Mouse (Mus musculus) Muller cell, postnatal 12 days (primary cell): Measurements from ENCODE around the gene Nsun2.
"Not testable (repeated sequence)": the region's sequence is repeated elsewhere in the genome, so short reads cannot be mapped to it uniquely, and the experiment has no call there.

Experiments
- DNase-seq: peaks from one replicate; pipeline ENCODE4 v3.0.0-alpha.2; 2015; ENCODE audit errors: inconsistent ontology term

Gene Nsun2

DNA sequence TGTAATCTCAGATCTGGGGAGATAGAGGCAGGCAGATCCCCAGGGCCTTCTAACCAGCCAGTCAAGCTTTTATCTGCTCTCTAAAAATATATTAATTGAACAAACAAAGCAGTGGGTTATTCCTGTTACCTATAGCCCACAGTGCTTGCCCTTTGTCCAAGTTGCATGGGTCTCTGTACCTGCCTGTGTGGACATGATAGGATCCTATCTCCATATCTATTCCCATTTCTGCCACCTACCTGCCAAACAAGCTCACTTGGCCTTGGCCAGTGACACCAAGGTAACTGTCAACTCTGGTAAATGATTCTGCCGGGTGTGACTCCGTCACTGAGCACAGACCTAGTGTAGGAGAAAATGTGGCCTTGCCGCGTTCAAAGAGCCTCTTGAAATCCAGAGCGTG, 57.8 kb downstream of the Nsun2 start:
- DNase-seq = no peak

GRCm38 (mm10) chr13:69592226-69592625, 58.7 kb downstream of the Nsun2 start:
- no peak for DNase-seq

GRCm38 (mm10) chr13:69593453-69593852, 59.9 kb downstream of the Nsun2 start:
- DNase-seq = peak; percentile 56

DNA sequence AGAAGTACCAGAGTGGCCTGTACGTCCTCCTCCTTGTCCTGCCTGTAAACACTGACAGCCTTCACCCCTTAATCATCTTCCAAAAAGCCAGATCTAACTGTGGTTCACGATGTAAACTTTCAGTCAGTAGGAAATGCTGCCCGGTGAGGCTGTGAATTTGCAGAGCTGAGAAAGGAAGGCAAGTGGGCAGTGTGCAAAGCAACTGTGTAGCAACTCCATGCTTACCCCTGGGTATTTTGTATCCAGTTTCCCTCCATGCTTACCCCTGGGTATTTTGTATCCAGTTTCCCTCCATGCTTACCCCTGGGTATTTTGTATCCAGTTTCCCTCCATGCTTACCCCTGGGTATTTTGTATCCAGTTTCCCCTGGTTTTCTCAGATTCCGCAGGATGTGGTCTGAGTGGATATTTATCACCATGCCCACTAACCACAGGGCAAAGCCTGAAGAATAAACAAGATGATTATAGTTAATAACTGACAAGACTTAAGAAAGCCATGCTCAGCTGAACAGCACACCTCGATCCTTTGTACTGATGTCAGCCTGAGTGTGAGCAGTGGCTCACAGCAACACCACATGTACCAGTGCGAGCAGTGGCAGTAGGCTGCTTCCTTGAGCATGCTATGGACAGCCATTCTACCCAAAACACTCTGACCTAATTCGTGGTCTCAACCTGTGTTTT, 61.2 kb downstream of the Nsun2 start:
- no peak for DNase-seq

- no peak for DNase-seq
Measured at GRCm38 (mm10) chr13:69595911-69596310, 62.4 kb downstream of the Nsun2 start.

DNA sequence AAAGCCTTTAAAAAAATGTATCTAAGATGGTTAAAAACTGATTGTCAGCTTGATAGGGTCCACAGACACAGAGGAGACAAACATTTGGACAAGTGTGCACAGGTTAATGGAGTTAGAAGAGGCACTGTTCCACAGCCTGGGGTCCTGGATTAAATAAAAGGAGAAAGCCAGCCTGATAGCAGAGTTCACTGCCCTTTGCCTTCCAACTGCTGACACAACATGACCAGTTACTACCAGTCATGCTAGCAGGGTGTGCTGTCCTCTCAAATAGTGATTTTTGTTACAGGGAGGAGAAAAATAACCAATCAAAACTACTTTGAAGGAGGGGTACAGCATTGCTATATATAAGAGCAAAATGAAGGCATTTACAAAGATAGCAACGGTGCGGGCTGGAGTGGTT, 63.0 kb downstream of the Nsun2 start:
- no peak for DNase-seq

DNA sequence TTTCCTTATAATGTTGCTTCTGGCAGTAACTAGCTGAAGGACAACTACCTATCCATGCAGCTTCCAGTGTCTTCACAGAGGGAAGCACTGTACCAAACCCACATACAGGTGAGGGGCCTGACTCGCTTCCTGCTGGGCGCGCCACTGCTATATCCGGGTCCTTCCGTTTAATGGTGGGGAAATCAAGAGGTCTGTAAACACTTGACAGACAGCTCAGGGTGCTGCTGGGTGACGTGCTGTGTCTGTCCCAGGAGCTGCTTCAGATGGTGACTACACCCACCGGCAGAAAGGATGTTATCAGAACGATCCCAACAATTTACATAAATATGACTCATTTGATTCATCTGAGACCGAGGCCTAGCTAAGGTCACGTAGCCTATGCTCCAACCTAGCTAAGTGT, 65.3 kb downstream of the Nsun2 start:
- DNase-seq = no peak

DNA sequence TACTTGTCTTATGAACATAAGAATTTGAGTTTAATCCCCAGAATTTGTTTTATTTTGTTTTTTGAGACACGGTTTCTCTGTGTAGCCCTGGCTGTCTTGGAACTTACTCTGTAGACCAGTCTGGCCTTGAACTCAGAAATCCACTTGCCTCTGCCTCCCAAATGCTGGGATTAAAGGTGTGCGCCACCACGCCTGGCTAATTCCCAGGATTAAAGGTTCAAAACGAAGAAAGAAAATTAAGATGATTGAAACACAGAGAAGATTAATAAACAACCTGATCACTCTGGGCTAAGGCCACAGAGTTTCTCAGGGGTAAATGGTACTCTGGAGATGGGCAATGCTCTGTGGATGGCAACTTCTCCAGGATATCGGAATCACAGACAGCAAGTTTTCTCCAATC, 67.3 kb downstream of the Nsun2 start:
- not testable (repeated sequence) for DNase-seq

- no peak for DNase-seq
Measured at GRCm38 (mm10) chr13:69601321-69601720, 67.8 kb downstream of the Nsun2 start.

DNA sequence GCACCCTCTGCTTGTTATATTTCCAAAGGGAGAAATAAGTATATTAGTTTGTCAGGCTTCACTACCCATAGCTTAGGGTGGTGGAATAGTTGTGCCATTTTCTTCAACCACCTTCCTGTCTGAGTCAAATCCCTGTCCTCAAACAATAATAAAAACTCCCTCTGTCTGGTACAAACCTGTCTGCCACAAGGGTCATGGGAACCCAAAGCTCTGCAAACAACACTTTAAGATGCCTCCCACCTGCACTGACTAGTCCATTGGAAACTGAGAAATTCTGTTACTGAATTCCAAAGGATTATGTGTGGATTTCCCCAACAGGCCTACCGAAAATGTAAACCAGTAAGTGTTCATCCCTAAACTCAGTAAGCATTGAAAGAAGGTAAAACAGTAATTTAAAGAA, 71.1 kb downstream of the Nsun2 start:
- no peak for DNase-seq

- no peak for DNase-seq
Measured at GRCm38 (mm10) chr13:69608734-69609133, 75.2 kb downstream of the Nsun2 start.

DNA sequence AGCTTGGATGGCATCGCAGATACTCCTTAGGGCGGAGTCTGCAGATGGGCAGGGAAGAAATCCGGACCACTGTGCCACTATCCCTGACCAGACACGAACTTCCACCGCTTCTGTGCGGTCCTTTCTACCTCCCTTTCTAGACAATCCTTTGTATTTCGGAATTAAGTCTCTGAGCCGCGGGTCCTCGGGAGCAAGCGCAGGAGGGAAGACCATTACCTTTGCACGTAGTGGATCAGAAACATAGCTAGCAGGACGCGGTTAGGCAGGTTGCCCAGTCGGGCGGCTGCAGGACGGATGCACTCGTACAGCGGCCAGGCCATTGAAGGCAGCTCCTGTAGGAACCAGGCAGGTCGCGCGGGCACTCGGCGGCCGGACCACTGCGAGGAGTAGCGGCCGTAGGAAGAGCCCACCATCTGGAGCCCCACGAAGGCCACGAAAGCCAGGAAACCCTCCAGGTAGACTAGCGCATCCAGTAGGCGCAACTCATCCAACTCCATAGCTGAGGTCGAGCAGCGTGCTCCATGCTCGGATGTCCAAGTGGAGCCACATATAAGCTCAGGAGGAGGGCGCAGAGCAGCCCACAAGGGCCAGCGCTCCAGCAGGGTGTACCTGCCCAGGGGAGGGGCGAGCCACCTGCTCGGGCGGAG, 77.3 kb downstream of the Nsun2 start:
- peak; percentile 70 for DNase-seq

DNA sequence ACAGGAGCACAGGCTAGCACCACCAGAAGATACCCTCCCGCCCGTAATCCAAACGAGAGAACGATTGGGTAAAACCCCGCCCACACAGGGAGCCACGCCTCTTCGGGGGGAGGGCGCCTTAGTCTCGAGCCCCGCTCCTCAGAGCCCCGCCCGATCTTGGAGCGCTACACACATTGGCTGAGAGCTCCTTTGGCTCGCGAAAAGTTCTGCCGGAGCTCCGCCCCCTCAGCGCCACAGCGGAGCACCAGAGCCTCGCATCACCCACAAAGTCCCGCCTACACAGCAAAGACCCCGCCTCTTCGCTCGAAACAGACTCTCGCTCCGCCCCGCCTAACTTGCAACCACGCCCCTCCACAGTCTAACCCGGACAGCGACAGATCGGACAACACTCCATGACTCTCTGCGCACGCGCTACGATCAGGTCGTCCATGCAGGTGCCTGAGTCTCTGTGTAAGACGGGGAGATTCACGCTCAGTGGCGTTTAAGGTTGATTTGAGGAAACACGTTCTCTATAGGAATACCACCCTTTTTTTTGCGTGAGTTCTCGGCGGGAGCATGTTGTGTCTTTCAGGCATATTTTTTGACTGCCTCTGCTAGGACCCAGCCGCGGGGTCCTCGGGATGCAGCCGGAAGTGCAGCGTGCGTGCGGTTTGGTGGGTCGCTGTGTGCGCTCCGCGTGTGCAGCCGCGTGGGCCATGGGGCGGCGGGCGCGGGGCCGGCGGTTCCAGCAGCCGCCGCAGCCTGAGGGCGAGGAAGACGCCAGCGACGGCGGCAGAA, 78.0 kb downstream of the Nsun2 start, which contains the start of gene Srd5a1:
Gene Srd5a1, minus strand, starts transcription at position 45 of the 777 bp plus-strand sequence.
- DNase-seq = peak; percentile 99

GRCm38 (mm10) chr13:69612175-69612544, 78.6 kb downstream of the Nsun2 start:
- no peak for DNase-seq

DNA sequence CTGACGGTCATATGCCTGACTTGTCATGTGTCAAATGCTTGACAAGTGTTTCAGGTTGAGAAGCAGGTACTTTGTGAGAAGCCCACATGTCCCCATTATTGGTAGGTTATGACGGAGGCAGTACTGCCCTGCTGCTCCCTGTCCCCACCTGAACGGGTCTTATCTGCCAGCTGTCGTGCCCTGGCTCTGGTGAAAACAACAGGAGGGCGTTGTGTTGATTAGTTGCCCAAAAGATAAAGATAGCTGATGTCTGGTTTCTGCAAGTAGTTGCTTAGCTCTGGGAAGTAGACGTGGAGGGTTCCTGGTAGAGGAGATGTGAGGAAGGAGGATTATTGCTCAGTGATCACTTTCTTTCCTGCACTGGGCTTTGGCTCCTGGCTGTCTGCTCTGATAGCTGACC, 83.2 kb downstream of the Nsun2 start:
- DNase-seq = no peak

GRCm38 (mm10) chr13:69623843-69624242, 90.3 kb downstream of the Nsun2 start:
- DNase-seq = no peak

- no peak for DNase-seq
Measured at GRCm38 (mm10) chr13:69624510-69624909, 91.0 kb downstream of the Nsun2 start.

DNA sequence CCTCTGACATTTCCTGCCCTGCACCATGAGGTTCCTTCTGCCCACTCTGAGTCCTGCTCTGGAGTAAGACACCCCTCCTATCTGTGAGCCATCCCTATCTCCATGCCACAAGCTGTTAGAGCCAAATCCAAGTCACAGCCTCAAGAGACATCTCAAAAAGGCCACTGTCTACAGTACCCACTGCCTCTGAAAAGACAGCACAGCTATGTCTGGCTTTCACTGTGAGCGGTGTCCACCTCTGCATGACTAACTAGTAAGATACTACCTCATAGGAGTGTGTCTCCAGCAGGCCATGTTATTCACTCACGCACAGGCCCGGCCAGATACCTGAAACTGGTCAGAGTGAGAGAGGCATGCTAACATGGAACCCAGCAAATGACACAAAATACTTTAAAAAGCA, 94.4 kb downstream of the Nsun2 start:
- no peak for DNase-seq

- DNase-seq = no peak
Measured at GRCm38 (mm10) chr13:69630576-69630975, 97.0 kb downstream of the Nsun2 start.

DNA sequence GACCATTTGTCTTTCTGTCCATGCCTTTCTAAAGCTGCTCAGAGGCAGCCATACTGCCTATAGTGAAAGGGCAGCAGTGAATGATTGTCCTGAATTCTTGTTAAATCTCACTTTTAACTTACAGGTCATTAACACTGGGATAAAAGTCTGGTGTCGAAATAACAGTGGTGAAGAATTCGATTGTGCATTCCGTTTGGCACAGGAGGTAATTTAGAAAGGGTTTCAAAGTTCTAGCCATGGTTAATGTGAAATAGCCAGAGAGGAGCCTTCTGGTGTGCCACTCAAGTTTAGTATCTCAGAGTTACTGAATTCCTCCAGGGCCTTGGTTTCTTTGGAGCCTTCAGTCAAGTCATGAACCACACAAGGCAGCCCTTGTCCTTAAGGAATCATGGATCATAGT, 97.6 kb downstream of the Nsun2 start:
- DNase-seq = no peak

DNA sequence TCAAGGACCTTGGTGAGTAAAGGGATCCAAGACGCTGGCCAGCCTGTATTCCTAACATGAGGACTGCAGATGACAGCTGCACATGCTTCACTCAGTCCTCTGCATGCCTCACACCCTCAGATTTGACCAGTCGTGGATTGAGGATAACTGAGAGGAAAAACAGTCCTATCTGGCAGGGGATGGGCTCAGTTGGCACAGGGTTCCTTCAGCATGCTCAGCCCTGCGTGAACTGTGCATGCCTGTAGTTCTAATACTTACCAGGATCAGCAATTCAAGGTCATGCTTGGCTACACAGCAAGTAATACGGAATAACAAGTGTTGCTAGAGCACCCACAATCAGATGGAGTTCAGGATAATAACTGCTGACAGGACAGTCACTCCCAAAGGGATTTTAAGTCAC, 98.1 kb downstream of the Nsun2 start:
- DNase-seq = no peak

DNA sequence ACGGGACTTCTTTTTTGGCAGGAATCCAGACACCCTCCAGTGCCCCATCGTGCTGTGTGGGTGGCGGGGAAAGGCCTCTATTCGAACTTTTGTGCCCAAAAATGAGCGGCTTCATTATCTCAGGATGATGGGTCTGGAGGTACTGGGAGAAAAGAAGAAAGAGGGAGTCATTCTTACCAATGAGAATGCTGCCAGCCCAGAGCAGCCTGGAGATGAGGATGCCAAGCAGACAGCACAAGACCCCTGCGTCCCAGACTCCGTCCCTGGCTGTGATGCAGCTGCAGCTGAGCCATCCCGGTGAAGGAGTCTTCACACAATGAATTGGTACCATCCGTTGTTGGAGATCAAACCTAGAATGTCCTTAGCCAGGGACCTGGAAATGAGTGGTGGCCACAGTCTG, 100.0 kb downstream of the Nsun2 start:
- DNase-seq = no peak

DNA sequence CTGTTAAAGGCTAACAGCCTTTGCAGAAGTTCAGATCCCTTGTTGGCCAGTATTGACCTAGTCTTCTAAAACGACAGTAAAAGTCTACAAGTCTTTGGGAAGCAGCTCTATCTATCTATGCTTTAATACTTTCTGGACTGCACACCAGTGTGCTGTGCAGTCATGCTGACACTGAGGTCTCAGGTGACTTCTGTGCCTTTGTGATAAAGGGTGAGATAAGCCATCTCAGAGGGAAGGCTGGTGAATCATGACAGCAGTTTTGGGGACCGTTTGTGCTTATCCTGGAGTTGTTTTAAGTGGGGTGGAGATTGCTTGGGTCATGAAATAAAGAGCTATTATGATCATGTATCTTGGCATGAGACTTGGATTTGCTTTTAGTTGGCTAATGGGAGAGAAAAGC, 100.4 kb downstream of the Nsun2 start:
- no peak for DNase-seq
